Mouse (Mus musculus): Measurements from ENCODE around the gene Taar6. TPM values are rescaled to one million over a fixed set of nuclear protein-coding genes. Genes with fewer than 3 reads are reported as not detected.

The Taar6 gene
- polyA plus RNA-seq, 1 experiment from 2014 or later, result not detected

DNA sequence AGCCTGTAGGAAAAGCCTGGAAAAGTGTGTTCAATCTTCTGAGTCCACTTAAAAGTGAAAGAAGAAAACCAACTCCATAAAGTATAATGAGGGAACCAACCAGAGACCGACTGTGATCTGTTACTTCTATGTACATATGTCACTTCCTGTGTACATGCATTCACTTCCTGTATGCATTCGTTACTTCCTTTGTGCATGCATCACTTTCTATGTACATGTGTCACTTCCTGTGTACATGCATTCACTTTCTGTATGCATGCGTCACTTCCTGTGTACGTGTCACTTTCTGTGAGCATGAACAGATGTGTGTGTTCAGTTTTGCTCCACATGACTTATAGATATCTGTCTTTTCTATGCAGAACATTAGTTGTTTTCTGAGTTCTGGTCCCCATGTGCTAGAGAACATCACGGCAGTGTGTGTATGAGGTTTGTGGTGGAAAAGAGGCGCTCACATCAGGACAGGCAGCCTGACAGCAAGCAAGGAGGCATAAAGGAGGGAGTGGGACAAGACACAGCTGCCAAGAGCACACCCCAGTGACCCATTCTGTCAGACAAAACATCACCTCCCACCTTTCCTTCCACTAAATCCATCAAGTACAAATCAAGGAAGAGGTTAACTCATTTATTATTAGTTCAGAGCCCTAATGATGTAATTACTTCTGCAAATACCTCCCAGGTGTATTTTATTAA is 20.4 kb downstream of the Taar6 start:
- H3K36me3 ChIP-seq (replicated peaks), result no peaks in the 10 kb centered on the region
- H3K4me3 ChIP-seq, result no peak overlapping the region
- H3K27ac ChIP-seq, result no peak overlapping the region
- H3K9me3 ChIP-seq, result no peaks in the 10 kb centered on the region
- no peaks in the 10 kb centered on the region for H3K4me1 ChIP-seq
- DNase-seq (ENCODE audit: extremely low spot score, low spot score), result no peak
- H3K27me3 ChIP-seq (ENCODE audit: poor library complexity, severe bottlenecking), result no peaks in the 10 kb centered on the region
- 91% methylated on average over 6 of the region's 6 CpGs for WGBS

DNA sequence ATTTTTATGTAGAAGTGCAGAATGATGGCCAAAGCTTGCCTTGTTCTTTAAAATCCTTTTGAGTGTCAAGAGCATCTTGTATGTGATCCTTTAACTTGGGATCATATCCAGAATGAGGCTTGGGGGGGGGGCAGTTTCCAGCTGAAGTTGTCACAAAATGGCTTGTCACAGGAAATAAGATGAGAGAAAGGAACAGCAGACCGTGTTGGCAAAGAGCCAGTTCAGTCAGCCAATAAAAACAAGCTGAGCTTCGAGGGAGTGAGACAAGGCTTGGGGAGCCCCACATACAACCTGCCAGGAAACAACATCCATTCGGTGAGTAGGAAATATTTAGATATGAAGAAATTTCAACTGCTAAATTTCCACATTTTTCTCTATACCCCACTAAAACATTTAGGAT is 22.0 kb downstream of the Taar6 start:
- Histone ChIP-seq H3K4me1 (no peaks in the 10 kb centered on the region), H3K4me3 (no peak overlapping the region), H3K36me3 (replicated peaks) (no peaks in the 10 kb centered on the region), H3K27ac (no peak overlapping the region), H3K9me3 (no peaks in the 10 kb centered on the region), H3K27me3 (ENCODE audit: poor library complexity, severe bottlenecking) (no peaks in the 10 kb centered on the region)
- 92% methylated on average over 3 of the region's 3 CpGs for WGBS
- DNase-seq (ENCODE audit: extremely low spot score, low spot score), result no peak

DNA sequence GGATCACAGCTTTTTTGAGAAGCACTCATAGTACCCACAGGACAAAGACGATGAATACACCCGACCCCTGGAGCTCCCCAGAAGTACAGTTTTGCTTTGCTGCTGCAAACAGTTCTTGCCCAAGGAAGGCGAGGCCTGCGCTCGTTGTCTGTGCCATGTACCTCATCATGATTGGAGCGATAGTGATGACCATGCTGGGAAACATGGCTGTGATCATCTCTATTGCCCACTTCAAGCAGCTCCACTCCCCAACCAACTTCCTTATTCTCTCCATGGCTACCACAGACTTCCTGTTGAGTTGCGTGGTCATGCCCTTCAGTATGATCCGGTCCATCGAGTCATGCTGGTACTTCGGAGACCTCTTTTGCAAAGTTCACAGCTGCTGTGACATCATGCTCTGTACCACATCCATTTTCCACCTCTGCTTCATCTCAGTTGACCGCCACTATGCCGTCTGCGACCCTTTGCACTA is 25.0 kb downstream of the Taar6 start, which contains the start of gene Taar4:
Gene Taar4 (plus strand): TSS at position 51 of the 472 bp plus-strand sequence.
- Histone ChIP-seq H3K27ac (no peak within 1 kb of the TSS), H3K36me3 (replicated peaks) (no peaks in the 10 kb centered on the region), H3K4me3 (no peak within 1 kb of the TSS), H3K4me1 (no peaks in the 10 kb centered on the region), H3K9me3 (no peaks in the 10 kb centered on the region), H3K27me3 (ENCODE audit: poor library complexity, severe bottlenecking) (no peaks in the 10 kb centered on the region)
- no peak for DNase-seq (ENCODE audit: extremely low spot score, low spot score)
- WGBS, result 96% methylated on average over 13 of the region's 13 CpGs

DNA sequence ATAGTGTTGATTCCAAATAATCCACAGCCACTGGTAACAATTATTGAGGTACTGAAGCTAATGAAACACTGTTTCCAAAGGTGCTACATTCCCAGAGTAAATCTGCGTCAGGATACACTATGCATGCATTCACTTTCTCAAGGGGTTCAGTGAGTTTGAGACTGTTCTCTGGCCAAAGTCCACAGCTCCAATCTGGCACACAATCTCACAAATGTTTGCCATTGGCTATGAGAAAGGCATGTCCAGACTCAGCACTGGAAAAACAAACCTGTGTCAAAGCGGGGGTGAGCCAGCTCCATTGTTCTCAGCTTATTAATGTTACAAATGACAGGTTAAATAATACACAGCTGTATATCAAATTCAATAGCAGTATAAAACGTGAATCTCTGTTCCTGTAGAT is 26.4 kb downstream of the Taar6 start:
- no peaks in the 10 kb centered on the region for H3K9me3 ChIP-seq
- 74% methylated on average over 3 of the region's 3 CpGs for whole genome bisulfite sequencing
- H3K36me3 ChIP-seq (replicated peaks), result no peaks in the 10 kb centered on the region
- no peak for DNase-seq (ENCODE audit: extremely low spot score, low spot score)
- no peak overlapping the region for H3K27ac ChIP-seq
- H3K4me1 ChIP-seq, result no peaks in the 10 kb centered on the region
- no peak overlapping the region for H3K4me3 ChIP-seq
- H3K27me3 ChIP-seq (ENCODE audit: poor library complexity, severe bottlenecking), result no peaks in the 10 kb centered on the region

DNA sequence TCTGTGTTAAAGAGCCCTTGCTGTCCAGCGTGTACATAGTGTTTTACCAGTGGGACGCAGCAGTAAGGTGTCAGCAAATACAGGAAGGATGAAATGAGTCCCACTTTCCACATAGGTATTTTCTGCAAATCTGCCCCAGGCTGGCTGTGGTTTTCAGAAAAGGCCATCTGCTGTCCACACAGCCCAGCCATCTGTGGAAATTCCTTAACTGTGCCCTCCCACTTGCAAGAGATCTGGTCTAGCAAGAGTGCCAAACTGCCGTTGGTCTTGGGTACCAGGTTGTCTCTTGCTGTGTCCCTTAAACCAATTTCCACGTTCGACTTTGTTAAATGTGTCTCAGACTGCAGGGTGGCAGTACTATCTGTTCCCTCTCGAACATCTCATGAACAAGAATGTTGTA is 33.7 kb downstream of the Taar6 start:
- no peaks in the 10 kb centered on the region for H3K27me3 ChIP-seq (ENCODE audit: poor library complexity, severe bottlenecking)
- no peaks in the 10 kb centered on the region for H3K4me1 ChIP-seq
- H3K4me3 ChIP-seq, result no peak overlapping the region
- no peak for DNase-seq (ENCODE audit: extremely low spot score, low spot score)
- H3K36me3 ChIP-seq (replicated peaks), result no peaks in the 10 kb centered on the region
- no peaks in the 10 kb centered on the region for H3K9me3 ChIP-seq
- no peak overlapping the region for H3K27ac ChIP-seq
- WGBS, result 87% methylated on average over 6 of the region's 6 CpGs

DNA sequence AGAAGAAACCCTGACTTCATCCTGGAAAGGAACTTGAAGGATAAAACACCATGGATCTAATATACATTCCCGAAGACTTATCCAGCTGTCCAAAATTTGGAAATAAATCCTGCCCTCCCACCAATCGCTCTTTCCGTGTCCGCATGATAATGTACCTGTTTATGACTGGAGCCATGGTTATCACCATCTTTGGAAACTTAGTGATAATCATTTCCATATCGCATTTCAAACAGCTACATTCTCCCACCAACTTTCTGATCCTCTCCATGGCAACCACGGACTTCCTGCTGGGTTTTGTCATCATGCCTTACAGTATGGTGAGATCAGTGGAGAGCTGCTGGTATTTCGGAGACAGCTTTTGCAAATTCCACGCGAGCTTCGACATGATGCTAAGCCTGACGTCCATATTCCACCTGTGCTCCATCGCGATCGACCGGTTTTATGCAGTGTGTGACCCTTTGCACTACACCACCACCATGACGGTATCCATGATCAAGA is 35.9 kb downstream of the Taar6 start, which contains the start of gene Taar3:
Gene Taar3 (plus strand): TSS at position 51 of the 498 bp plus-strand sequence.
- WGBS, result 90% methylated on average over 16 of the region's 16 CpGs
- no peak for DNase-seq (ENCODE audit: extremely low spot score, low spot score)

DNA sequence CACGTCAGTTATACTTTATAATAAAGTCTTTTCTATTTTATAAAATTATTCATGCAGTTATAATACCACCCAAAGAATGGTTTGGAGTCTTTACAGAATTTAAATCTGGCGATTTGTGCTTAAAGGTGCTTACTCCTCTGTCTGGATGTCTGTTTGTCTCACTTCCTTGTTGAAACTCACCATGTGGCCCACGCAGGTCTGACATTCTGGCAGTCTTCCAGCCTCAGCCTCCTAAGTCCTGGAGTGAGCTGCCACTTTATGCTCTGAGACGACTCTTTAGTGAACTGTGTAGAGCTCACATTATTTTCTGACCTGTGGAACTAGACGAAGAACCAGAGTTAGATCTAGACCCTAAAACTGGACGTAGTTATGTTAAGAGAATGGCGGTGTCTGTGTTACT is 37.4 kb downstream of the Taar6 start:
- Histone ChIP-seq H3K27ac (no peak overlapping the region), H3K27me3 (ENCODE audit: poor library complexity, severe bottlenecking) (no peaks in the 10 kb centered on the region), H3K4me1 (no peaks in the 10 kb centered on the region), H3K9me3 (no peaks in the 10 kb centered on the region), H3K36me3 (replicated peaks) (no peaks in the 10 kb centered on the region), H3K4me3 (no peak overlapping the region)
- no peak for DNase-seq (ENCODE audit: extremely low spot score, low spot score)
- 85% methylated on average over 7 of the region's 7 CpGs for WGBS

More for the DNA sequence above, 35.9 kb downstream of the Taar6 start, which contains the start of gene Taar3:
- Histone ChIP-seq H3K36me3 (replicated peaks) (no peaks in the 10 kb centered on the region), H3K4me3 (no peak within 1 kb of the TSS), H3K27ac (no peak within 1 kb of the TSS), H3K4me1 (no peaks in the 10 kb centered on the region), H3K27me3 (ENCODE audit: poor library complexity, severe bottlenecking) (no peaks in the 10 kb centered on the region), H3K9me3 (no peaks in the 10 kb centered on the region)

DNA sequence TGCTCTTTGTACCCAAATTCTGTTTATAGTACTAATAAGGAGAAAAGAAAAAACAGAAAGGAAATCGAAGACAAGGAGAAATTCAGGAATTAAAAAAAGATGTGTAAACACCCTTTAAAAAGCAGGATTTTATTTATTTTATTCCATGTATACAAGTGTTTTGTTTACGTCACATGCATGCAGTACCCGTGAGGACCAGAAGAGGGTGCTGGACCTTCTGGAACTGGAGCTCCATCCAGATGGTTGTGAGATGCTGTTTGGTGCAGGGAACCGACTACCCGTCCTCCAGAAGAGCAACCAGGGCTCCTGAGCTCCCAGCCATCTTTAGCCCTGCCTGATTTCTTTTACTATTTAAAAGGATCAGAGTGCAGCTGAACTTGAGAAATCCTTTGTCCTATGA is 43.0 kb downstream of the Taar6 start:
- no peak overlapping the region for H3K4me3 ChIP-seq
- WGBS, result 81% methylated on average over 5 of the region's 5 CpGs
- no peak for DNase-seq (ENCODE audit: extremely low spot score, low spot score)
- no peaks in the 10 kb centered on the region for H3K9me3 ChIP-seq
- no peaks in the 10 kb centered on the region for H3K36me3 ChIP-seq (replicated peaks)
- H3K4me1 ChIP-seq, result peaks cover 9% of the 10 kb centered on the region; the same call in 1 of the 2 replicates
- no peak overlapping the region for H3K27ac ChIP-seq
- no peaks in the 10 kb centered on the region for H3K27me3 ChIP-seq (ENCODE audit: poor library complexity, severe bottlenecking)

DNA sequence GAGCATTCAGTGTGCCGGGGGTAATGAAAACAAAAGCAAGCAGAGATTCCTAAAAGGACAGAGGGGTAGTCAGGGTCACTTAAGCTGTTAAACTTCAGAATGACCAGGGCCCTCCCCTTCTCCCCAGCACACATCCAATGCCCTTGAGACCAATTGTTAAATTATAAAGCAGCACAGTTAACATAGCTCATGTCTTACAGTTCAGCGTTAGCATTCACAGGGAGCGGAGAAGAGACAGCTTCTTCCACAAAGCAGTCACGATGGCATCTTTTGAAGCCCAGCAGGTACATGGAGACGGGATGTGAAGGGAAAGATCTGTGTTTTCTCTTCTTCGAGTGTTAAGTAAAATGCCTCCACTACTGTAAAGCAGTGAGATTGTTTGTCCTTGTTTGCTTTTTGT is 47.1 kb downstream of the Taar6 start, which contains the start of gene Taar2:
Gene Taar2 (plus strand): TSS at position 261 of the 400 bp plus-strand sequence.
- Histone ChIP-seq H3K36me3 (replicated peaks) (no peaks in the 10 kb centered on the region), H3K27me3 (ENCODE audit: poor library complexity, severe bottlenecking) (no peaks in the 10 kb centered on the region), H3K9me3 (no peaks in the 10 kb centered on the region), H3K27ac (no peak within 1 kb of the TSS), H3K4me3 (no peak within 1 kb of the TSS), H3K4me1 (peaks cover 9% of the 10 kb centered on the region; the same call in 1 of the 2 replicates)
- 69% methylated on average over 6 of the region's 6 CpGs for WGBS
- DNase-seq (ENCODE audit: extremely low spot score, low spot score), result no peak

DNA sequence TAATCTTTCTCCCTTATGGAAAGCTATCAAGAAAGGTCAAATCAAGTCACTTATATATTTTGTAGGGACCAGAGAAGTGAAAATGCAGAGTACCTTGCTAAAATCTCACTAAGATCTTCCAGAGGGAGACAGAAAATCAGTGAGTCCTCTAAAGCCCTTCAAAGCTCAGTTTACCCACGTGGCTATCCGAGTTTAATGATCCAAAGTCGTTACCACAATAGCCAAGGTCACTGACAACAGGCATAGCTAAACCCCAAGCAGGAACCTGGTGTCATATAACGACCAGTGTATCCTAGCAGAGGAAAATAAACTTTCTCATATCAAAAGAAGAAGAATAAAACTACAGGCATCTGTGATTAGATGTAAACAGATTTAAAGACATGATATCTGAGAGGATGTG is 47.8 kb downstream of the Taar6 start:
- H3K27me3 ChIP-seq (ENCODE audit: poor library complexity, severe bottlenecking), result no peaks in the 10 kb centered on the region
- H3K4me1 ChIP-seq, result peaks cover 9% of the 10 kb centered on the region; the same call in 1 of the 2 replicates
- DNase-seq (ENCODE audit: extremely low spot score, low spot score), result no peak
- H3K9me3 ChIP-seq, result no peaks in the 10 kb centered on the region
- no peak overlapping the region for H3K27ac ChIP-seq
- WGBS, result 51% methylated on average over 4 of the region's 4 CpGs
- no peaks in the 10 kb centered on the region for H3K36me3 ChIP-seq (replicated peaks)
- no peak overlapping the region for H3K4me3 ChIP-seq

Other genes with a start within 250 kb of the Taar6 start
- gene Rps12, start 198.4 kb downstream of the Taar6 start, polyA plus RNA-seq (2016; fragmentation: Nextera tagmentation; extraction: Ambion mirVana), result 153 and 161 TPM in 2 replicates
- 10.6 and 12.4 TPM in 2 replicates for gene Slc18b1, start 188.7 kb downstream of the Taar6 start, polyA plus RNA-seq (2016; fragmentation: Nextera tagmentation; extraction: Ambion mirVana)
- not detected in 2 replicates for gene Vnn3, start 134.2 kb downstream of the Taar6 start, polyA plus RNA-seq (2016; fragmentation: Nextera tagmentation; extraction: Ambion mirVana)
- gene Vnn1, start 91.0 kb downstream of the Taar6 start, polyA plus RNA-seq (2016; fragmentation: Nextera tagmentation; extraction: Ambion mirVana), result 1.2 and 1.9 TPM in 2 replicates
- not detected in 2 replicates for gene Taar1, start 65.3 kb downstream of the Taar6 start, polyA plus RNA-seq (2016; fragmentation: Nextera tagmentation; extraction: Ambion mirVana)
- gene Taar2, start 47.1 kb downstream of the Taar6 start, polyA plus RNA-seq (2016; fragmentation: Nextera tagmentation; extraction: Ambion mirVana), result not detected in 2 replicates
- gene Taar3, start 36.1 kb downstream of the Taar6 start, polyA plus RNA-seq (2016; fragmentation: Nextera tagmentation; extraction: Ambion mirVana), result not detected in 2 replicates
- gene Taar4, start 25.2 kb downstream of the Taar6 start, polyA plus RNA-seq (2016; fragmentation: Nextera tagmentation; extraction: Ambion mirVana), result not detected in 2 replicates
- gene Taar5, start 14.9 kb downstream of the Taar6 start, polyA plus RNA-seq (2016; fragmentation: Nextera tagmentation; extraction: Ambion mirVana), result not detected in 2 replicates
- gene Taar7a, start 7.8 kb upstream of the Taar6 start, polyA plus RNA-seq (2016; fragmentation: Nextera tagmentation; extraction: Ambion mirVana), result not detected in 2 replicates
- gene Taar7b, start 14.3 kb upstream of the Taar6 start, polyA plus RNA-seq (2016; fragmentation: Nextera tagmentation; extraction: Ambion mirVana), result not detected in 2 replicates
- not detected in 2 replicates for gene Taar7d, start 41.6 kb upstream of the Taar6 start, polyA plus RNA-seq (2016; fragmentation: Nextera tagmentation; extraction: Ambion mirVana)
- not detected in 2 replicates for gene Taar7e, start 52.0 kb upstream of the Taar6 start, polyA plus RNA-seq (2016; fragmentation: Nextera tagmentation; extraction: Ambion mirVana)
- not detected in 2 replicates for gene Taar7f, start 63.9 kb upstream of the Taar6 start, polyA plus RNA-seq (2016; fragmentation: Nextera tagmentation; extraction: Ambion mirVana)
- gene Taar8a, start 90.9 kb upstream of the Taar6 start, polyA plus RNA-seq (2016; fragmentation: Nextera tagmentation; extraction: Ambion mirVana), result not detected in 2 replicates
- not detected in 2 replicates for gene Taar8b, start 106.6 kb upstream of the Taar6 start, polyA plus RNA-seq (2016; fragmentation: Nextera tagmentation; extraction: Ambion mirVana)
- not detected in 2 replicates for gene Taar8c, start 116.3 kb upstream of the Taar6 start, polyA plus RNA-seq (2016; fragmentation: Nextera tagmentation; extraction: Ambion mirVana)
- gene Taar9, start 123.9 kb upstream of the Taar6 start, polyA plus RNA-seq (2016; fragmentation: Nextera tagmentation; extraction: Ambion mirVana), result 0.19 TPM in 1 of 2 replicates, not detected in the other
- gene Stx7, start 163.7 kb upstream of the Taar6 start, polyA plus RNA-seq (2016; fragmentation: Nextera tagmentation; extraction: Ambion mirVana), result 42.3 and 42.5 TPM in 2 replicates
- 3.9 and 5.1 TPM in 2 replicates for gene Moxd1, start 237.9 kb upstream of the Taar6 start, polyA plus RNA-seq (2016; fragmentation: Nextera tagmentation; extraction: Ambion mirVana)

Measured in forebrain, embryonic 10.5 days (tissue).